Mouse (Mus musculus) E14TG2a.4 (cell line): Measurements from ENCODE around the gene Apold1.
A peak's percentile ranks its signal among the peaks of the same experiment; 100 is the strongest.

Experiments
- CTCF ChIP-seq: conservative IDR thresholded peaks from 2 replicates; pipeline ENCODE4 v1.5.1; 2014; ENCODE audit warnings: low read length
- NANOG ChIP-seq: IDR thresholded peaks from 2 replicates; pipeline ENCODE4 v1.6.1; 2014; ENCODE audit warnings: borderline replicate concordance, low read length, mixed read lengths
- POU5F1 ChIP-seq: IDR thresholded peaks from 2 replicates; pipeline ENCODE4 v1.6.1; 2014; ENCODE audit warnings: low read length, borderline replicate concordance

GRCm38 (mm10) chr6:135026232-135026631 lies 44.7 kb downstream of the Apold1 start:
- TF ChIP-seq CTCF (peak; percentile 34), POU5F1 (no peak), NANOG (no peak)
